Mouse (Mus musculus) heart, embryonic 13.5 days (tissue): ENCODE measurements at regions not wholly inside any gene's neighbourhood (a gene's known extent, or its start where the extent isn't known, plus 50 kb on each side); places are given as distances from the start of the nearest gene placed in this dataset.

ENCODE experiments used
- ATAC-seq: fragments of 200-750 bp; cut with Nextera tagmentation; 2 replicates; pipeline ENCODE4 v1.8.0; 2017; ENCODE audit warnings: moderate TSS enrichment; ENCODE audit not compliant: insufficient number of reproducible peaks, low FRiP score, low TSS enrichment; ENCODE audit errors: extremely low read depth
- H3K27ac ChIP-seq: fragments of 300-500 bp; sonication (generic); replicated peaks from 2 replicates; pipeline ENCODE4 v1.5.1; 2015; ENCODE audit warnings: moderate library complexity, mild to moderate bottlenecking, inconsistent platforms
- H3K27me3 ChIP-seq: fragments of 300-500 bp; sonication (generic); replicated peaks from 2 replicates; pipeline ENCODE4 v1.6.1; 2015; ENCODE audit warnings: mild to moderate bottlenecking, inconsistent platforms
- H3K36me3 ChIP-seq: fragments of 300-500 bp; sonication (generic); 2 replicates; pipeline ENCODE4 v1.6.1; 2015; ENCODE audit warnings: mild to moderate bottlenecking, inconsistent platforms
- H3K4me1 ChIP-seq: fragments of 300-500 bp; sonication (generic); 2 replicates; pipeline ENCODE4 v1.6.1; 2015; ENCODE audit warnings: inconsistent platforms
- H3K4me2 ChIP-seq: fragments of 300-500 bp; sonication (generic); 2 replicates; pipeline ENCODE4 v1.6.1; 2015; ENCODE audit warnings: inconsistent platforms, mild to moderate bottlenecking, moderate library complexity
- H3K4me3 ChIP-seq: fragments of 300-500 bp; sonication (generic); 2 replicates; pipeline ENCODE4 v1.5.1; 2015; ENCODE audit warnings: moderate library complexity, mild to moderate bottlenecking, inconsistent platforms
- H3K9ac ChIP-seq: fragments of 300-500 bp; sonication (generic); 2 replicates; pipeline ENCODE4 v1.6.1; 2015; ENCODE audit warnings: inconsistent platforms, mild to moderate bottlenecking, moderate library complexity
- H3K9me3 ChIP-seq: fragments of 300-500 bp; sonication (generic); 2 replicates; pipeline ENCODE4 v1.6.1; 2016; ENCODE audit warnings: inconsistent platforms
- WGBS: fragments of 180-500 bp; shearing (Covaris S2); methylation state at CpG from one replicate; pipeline ENCODE4 v1.1.7; 2015; ENCODE audit warnings: mixed read lengths; 5-methylcytosine and 5-hydroxymethylcytosine counted together

GRCm38 (mm10) chr17:74945149-74945548, 60.2 kb upstream of the Ltbp1 start:
- Histone ChIP-seq H3K36me3 (no peaks in the 10 kb centered on the region), H3K9ac (no peak overlapping the region), H3K4me3 (no peak overlapping the region), H3K4me1 (peaks cover 10% of the 10 kb centered on the region), H3K27me3 (no peaks in the 10 kb centered on the region), H3K9me3 (no peaks in the 10 kb centered on the region), H3K27ac (no peak overlapping the region), H3K4me2 (no peak overlapping the region)
- 80% methylated on average over 6 of the region's 6 CpGs for WGBS
- no peak for ATAC-seq

- H3K4me2 ChIP-seq: no peak overlapping the region
- H3K27me3 ChIP-seq: no peaks in the 10 kb centered on the region
- 50% methylated on average over 3 of the region's 3 CpGs for WGBS
- H3K4me1 ChIP-seq: peaks cover 7% of the 10 kb centered on the region
- H3K27ac ChIP-seq: no peak overlapping the region
- H3K4me3 ChIP-seq: no peak overlapping the region
- ATAC-seq: no peak
- H3K9me3 ChIP-seq: peaks cover 6% of the 10 kb centered on the region
- no peaks in the 10 kb centered on the region for H3K36me3 ChIP-seq
- no peak overlapping the region for H3K9ac ChIP-seq
Observed at GRCm38 (mm10) chr17:74948476-74948875, 56.9 kb upstream of the Ltbp1 start.

- Histone ChIP-seq H3K4me2 (no peak overlapping the region), H3K36me3 (no peaks in the 10 kb centered on the region), H3K27me3 (no peaks in the 10 kb centered on the region), H3K27ac (no peak overlapping the region), H3K9me3 (peaks cover 6% of the 10 kb centered on the region), H3K4me3 (no peak overlapping the region), H3K9ac (no peak overlapping the region), H3K4me1 (peaks cover 11% of the 10 kb centered on the region)
- no peak for ATAC-seq
- WGBS: 86% methylated on average over 2 of the region's 2 CpGs
Observed at GRCm38 (mm10) chr17:74950316-74950715, 55.1 kb upstream of the Ltbp1 start.

- no peaks in the 10 kb centered on the region for H3K27me3 ChIP-seq
- WGBS: 60% methylated on average over 2 of the region's 2 CpGs
Observed at GRCm38 (mm10) chr17:74954988-74955387, 50.4 kb upstream of the Ltbp1 start.

More at GRCm38 (mm10) chr17:74954988-74955387, 50.4 kb upstream of the Ltbp1 start:
- no peak overlapping the region for H3K9ac ChIP-seq
- no peak overlapping the region for H3K27ac ChIP-seq
- no peak overlapping the region for H3K4me2 ChIP-seq
- H3K4me1 ChIP-seq: peaks cover 21% of the 10 kb centered on the region
- no peak overlapping the region for H3K4me3 ChIP-seq
- ATAC-seq: no peak
- no peaks in the 10 kb centered on the region for H3K36me3 ChIP-seq
- H3K9me3 ChIP-seq: peaks cover 6% of the 10 kb centered on the region
